Mouse (Mus musculus): Measurements from ENCODE around the gene Slc39a11. TPM values are rescaled to one million over a fixed set of nuclear protein-coding genes. Genes with fewer than 3 reads are reported as not detected.
A peak's percentile ranks its signal among the peaks of the same experiment; 100 is the strongest.

Slc39a11 gene
- polyA plus RNA-seq, 1 experiment from 2014 or later = 22.4 TPM

- peak; percentile 82 for ATAC-seq
- no peak for DNase-seq (ENCODE audit: low read depth, low spot score)
- no peaks in the 10 kb centered on the region for H3K27me3 ChIP-seq
- POLR2A ChIA-PET = interaction anchor here (0.7 kb wide), 1 partner anchor 63 kb away, joined by 3 read pairs; no protein-coding TSS in a partner anchor
- CTCF ChIA-PET = no interaction called here
- in situ Hi-C loops (cut with MboI; ENCODE audit: low pct_unique_long_range_greater_than_20kb) = no loop called here
- TF ChIP-seq CTCF (IDR thresholded peaks at IDR 0.05) = no peak
Observed at GRCm38 (mm10) chr11:113469919-113470785, 179.7 kb downstream of the Slc39a11 start.

- DNase-seq (ENCODE audit: low read depth, low spot score) (no peak), ATAC-seq (no peak)
- POLR2A ChIA-PET = no interaction called here
- CTCF ChIA-PET = no interaction called here
- H3K27me3 ChIP-seq = no peaks in the 10 kb centered on the region
- in situ Hi-C loops (cut with MboI; ENCODE audit: low pct_unique_long_range_greater_than_20kb) = no loop called here
- no peak for TF ChIP-seq CTCF (IDR thresholded peaks at IDR 0.05)
Observed at GRCm38 (mm10) chr11:113468016-113468415, 181.9 kb downstream of the Slc39a11 start.

GRCm38 (mm10) chr11:113467313-113467811 lies 182.5 kb downstream of the Slc39a11 start:
- ChIA-PET CTCF (no interaction called here), POLR2A (no interaction called here)
- no peak for ATAC-seq
- in situ Hi-C loops (cut with MboI; ENCODE audit: low pct_unique_long_range_greater_than_20kb) = no loop called here
- H3K27me3 ChIP-seq = no peaks in the 10 kb centered on the region
- no peak for TF ChIP-seq CTCF (IDR thresholded peaks at IDR 0.05)
- DNase-seq (ENCODE audit: low read depth, low spot score) = no peak

GRCm38 (mm10) chr11:113460118-113460517 lies 189.8 kb downstream of the Slc39a11 start:
- DNase-seq (ENCODE audit: low read depth, low spot score) (no peak), ATAC-seq (no peak)
- in situ Hi-C loops (cut with MboI; ENCODE audit: low pct_unique_long_range_greater_than_20kb) = no loop called here
- CTCF ChIA-PET = no interaction called here
- no peaks in the 10 kb centered on the region for H3K27me3 ChIP-seq
- POLR2A ChIA-PET = no interaction called here
- TF ChIP-seq CTCF (IDR thresholded peaks at IDR 0.05) = no peak

GRCm38 (mm10) chr11:113458582-113459210 lies 191.2 kb downstream of the Slc39a11 start:
- no peaks in the 10 kb centered on the region for H3K27me3 ChIP-seq
- no peak for ATAC-seq
- in situ Hi-C loops (cut with MboI; ENCODE audit: low pct_unique_long_range_greater_than_20kb) = no loop called here
- CTCF ChIA-PET = interaction anchor here (0.6 to 1.4 kb wide), 3 partner anchors 32 to 159 kb away, joined by 3 read pairs; no protein-coding TSS in a partner anchor
- no peak for DNase-seq (ENCODE audit: low read depth, low spot score)
- no peak for TF ChIP-seq CTCF (IDR thresholded peaks at IDR 0.05)
- POLR2A ChIA-PET = no interaction called here

GRCm38 (mm10) chr11:113452861-113453568 lies 196.9 kb downstream of the Slc39a11 start:
- CTCF ChIA-PET = no interaction called here
- POLR2A ChIA-PET = interaction anchor here (0.6 kb wide), 1 partner anchor 162 kb away, joined by 3 read pairs; no protein-coding TSS in a partner anchor
- ATAC-seq (no peak), DNase-seq (ENCODE audit: low read depth, low spot score) (no peak)
- in situ Hi-C loops (cut with MboI; ENCODE audit: low pct_unique_long_range_greater_than_20kb) = no loop called here
- no peaks in the 10 kb centered on the region for H3K27me3 ChIP-seq
- no peak for TF ChIP-seq CTCF (IDR thresholded peaks at IDR 0.05)

- ATAC-seq = peak; percentile 26
- peak; percentile 24 for DNase-seq (ENCODE audit: low read depth, low spot score)
- TF ChIP-seq CTCF (IDR thresholded peaks at IDR 0.05) = no peak
Observed at GRCm38 (mm10) chr11:113451301-113451700, 198.6 kb downstream of the Slc39a11 start.

GRCm38 (mm10) chr11:113450665-113451064 lies 199.2 kb downstream of the Slc39a11 start:
- no peaks in the 10 kb centered on the region for H3K27me3 ChIP-seq
- ChIA-PET POLR2A (no interaction called here), CTCF (no interaction called here)
- in situ Hi-C loops (cut with MboI; ENCODE audit: low pct_unique_long_range_greater_than_20kb) = no loop called here
- ATAC-seq = no peak
- TF ChIP-seq CTCF (IDR thresholded peaks at IDR 0.05) = no peak
- no peak for DNase-seq (ENCODE audit: low read depth, low spot score)

More at GRCm38 (mm10) chr11:113451301-113451700, 198.6 kb downstream of the Slc39a11 start:
- in situ Hi-C loops (cut with MboI; ENCODE audit: low pct_unique_long_range_greater_than_20kb) = no loop called here
- H3K27me3 ChIP-seq = no peaks in the 10 kb centered on the region
- ChIA-PET POLR2A (interaction anchor here (0.6 kb wide), 1 partner anchor 54 kb away, joined by 3 read pairs; no protein-coding TSS in a partner anchor), CTCF (no interaction called here)

GRCm38 (mm10) chr11:113450028-113450427 lies 199.9 kb downstream of the Slc39a11 start:
- no peak for DNase-seq (ENCODE audit: low read depth, low spot score)
- no peak for ATAC-seq
- POLR2A ChIA-PET = interaction anchor here (0.6 kb wide), 1 partner anchor 65 kb away, joined by 4 read pairs; no protein-coding TSS in a partner anchor
- no peaks in the 10 kb centered on the region for H3K27me3 ChIP-seq
- CTCF ChIA-PET = no interaction called here
- no peak for TF ChIP-seq CTCF (IDR thresholded peaks at IDR 0.05)
- in situ Hi-C loops (cut with MboI; ENCODE audit: low pct_unique_long_range_greater_than_20kb) = no loop called here

- DNase-seq (ENCODE audit: low read depth, low spot score) = no peak
- no peaks in the 10 kb centered on the region for H3K27me3 ChIP-seq
- CTCF ChIA-PET = no interaction called here
- no peak for ATAC-seq
- POLR2A ChIA-PET = no interaction called here
- in situ Hi-C loops (cut with MboI; ENCODE audit: low pct_unique_long_range_greater_than_20kb) = no loop called here
- TF ChIP-seq CTCF (IDR thresholded peaks at IDR 0.05) = no peak
Observed at GRCm38 (mm10) chr11:113442036-113442435, 207.8 kb downstream of the Slc39a11 start.
